Mouse (Mus musculus) C2C12 (cell line): Measurements from ENCODE around the gene Col24a1.

Source experiments
- CEBPB ChIP-seq: IDR thresholded peaks from one replicate; pipeline ENCODE4 v1.6.1; 2011; ENCODE audit warnings: low read depth, mild to moderate bottlenecking, control low read depth, moderate library complexity
- CTCF ChIP-seq: IDR thresholded peaks from one replicate; pipeline ENCODE4 v1.5.1; 2011; ENCODE audit not compliant: control insufficient read depth, insufficient read depth, insufficient read length
- MYOG ChIP-seq: IDR thresholded peaks from one replicate; pipeline ENCODE4 v1.6.1; 2011; ENCODE audit not compliant: control insufficient read depth, insufficient read length; ENCODE audit errors: extremely low read depth
- USF1 ChIP-seq: IDR thresholded peaks from one replicate; pipeline ENCODE4 v1.6.1; 2011; ENCODE audit warnings: low read depth, mild to moderate bottlenecking, control low read depth, moderate library complexity

GRCm38 (mm10) chr3:145491326-145491725 lies 199.1 kb downstream of the Col24a1 start:
- TF ChIP-seq CTCF (no peak), CEBPB (no peak), USF1 (no peak), MYOG (no peak)
